Mouse (Mus musculus) forelimb bud, embryonic 11.5 days (tissue): ENCODE data around the gene Rab33b.

Experiments used
- DNase-seq: peaks from one replicate; pipeline ENCODE4 v3.0.0-alpha.2; 2012; ENCODE audit warnings: low read depth, low spot score

Gene Rab33b

DNA sequence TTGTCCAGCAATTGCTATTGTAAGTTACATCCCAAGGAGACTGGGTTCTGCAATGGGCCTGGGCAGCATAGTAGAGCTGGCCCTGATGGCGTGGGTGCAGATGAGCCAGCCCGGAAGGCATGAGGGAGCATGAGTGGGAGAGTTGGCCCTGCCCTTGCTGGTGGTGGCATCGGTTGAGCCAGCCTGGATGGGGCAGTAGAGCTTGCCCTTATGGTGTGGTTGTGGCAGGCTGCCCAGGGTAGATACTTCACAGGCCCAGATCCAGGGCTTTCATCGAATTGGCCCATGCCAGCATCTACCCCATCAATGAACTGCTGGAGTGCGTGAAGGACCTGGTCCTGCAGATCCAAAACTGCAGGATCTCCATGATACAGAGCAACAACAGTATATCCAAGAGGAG is 28.3 kb downstream of the Rab33b start:
- no peak for DNase-seq

DNA sequence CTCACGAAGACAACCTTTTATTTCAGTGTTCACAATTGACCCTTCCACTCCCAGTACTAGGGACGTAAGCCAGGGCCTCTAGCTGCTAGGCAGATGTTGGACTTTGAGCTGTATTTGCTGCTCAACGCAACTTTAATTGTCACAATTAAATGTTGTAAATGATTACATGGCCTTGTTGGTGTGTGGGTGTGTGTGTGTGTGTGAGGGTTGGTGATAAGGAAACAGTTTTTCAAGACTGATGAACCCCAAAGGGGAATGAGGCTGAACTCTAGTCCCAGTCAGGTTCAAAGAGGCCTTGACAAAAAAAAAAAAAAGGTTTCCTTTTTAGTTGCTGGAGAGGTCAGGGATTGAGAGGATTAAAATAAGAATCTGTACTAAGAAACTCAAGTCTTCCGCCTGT is 33.7 kb downstream of the Rab33b start:
- no peak for DNase-seq

DNA sequence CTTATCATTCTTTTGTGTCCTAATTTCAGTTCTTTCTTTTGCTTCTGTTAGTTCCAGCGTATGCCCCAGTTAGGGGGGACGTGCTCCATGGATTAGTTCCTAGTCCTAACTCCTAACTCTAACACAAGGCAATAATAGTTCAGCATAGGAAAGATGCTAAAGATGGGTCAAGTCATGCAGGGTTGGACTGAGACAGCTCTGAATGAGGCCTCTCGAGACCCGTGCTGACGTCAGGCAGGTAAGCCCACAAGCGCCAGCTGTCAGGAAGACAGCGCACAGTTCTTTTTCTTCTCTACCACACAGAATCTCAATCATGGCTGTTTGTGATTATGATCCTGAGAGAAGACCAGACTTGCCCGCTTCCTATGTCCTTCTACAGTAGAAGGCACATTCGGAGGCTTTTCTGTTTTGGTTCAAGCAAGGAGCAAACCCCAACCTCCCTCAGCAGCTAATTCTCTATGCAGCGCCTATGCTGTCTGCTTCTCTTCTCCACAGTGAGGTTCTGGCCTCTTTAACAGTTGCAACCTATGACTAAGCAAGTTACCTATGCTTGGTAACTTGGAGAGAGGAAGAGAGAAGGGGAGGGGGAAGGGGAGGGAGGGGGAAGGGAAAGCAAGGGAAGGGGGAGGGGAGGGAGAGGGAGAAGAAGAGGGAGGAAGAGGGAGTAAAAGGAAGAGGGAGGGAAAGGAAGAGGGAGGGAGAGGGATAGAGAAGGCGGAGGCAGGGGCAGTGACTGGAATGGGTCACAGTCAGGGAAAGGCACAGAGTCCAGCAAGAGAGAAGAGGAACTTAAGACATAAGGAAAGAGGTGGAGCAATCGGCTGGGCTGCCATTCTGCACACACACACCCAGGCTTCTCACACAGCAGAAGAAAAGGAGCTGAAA is 34.4 kb downstream of the Rab33b start:
- no peak for DNase-seq

DNA sequence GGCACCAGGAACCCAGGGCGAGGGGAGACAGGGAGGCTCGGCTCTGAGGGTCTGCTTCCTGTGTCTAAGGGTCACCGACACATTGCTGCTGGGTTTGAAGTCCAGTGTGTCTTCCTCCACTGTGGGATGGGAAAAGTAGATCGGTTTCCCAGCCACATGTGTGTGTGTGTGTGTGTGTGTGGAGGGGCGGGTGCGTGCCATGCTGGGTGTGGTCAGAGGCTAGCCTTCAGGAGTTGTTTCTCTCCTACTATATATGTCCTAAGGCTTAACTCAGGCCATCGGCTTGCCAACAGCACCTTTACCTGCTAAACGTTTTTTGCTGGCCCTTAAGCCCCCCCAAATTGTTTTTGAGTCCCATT is 35.0 kb downstream of the Rab33b start:
- no peak for DNase-seq

DNA sequence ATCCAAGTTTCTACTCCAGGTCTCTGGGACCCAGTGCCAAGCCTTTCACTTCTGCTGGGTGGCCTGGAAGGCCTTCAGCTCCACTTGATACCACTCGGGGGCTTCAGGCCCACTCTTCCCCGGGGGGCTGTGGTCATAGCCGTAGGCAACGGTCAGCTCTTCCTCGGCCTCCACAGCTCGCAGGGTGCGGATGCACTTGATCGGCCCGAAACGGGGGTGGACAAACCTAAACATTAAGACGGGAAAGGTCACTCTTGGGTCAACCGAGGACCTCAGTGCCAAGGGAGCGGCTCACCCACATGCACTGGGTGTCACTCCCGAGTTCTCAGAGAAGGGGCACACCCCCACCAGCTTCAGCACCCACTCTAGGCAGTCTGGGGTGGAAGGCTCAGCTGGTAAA is 37.5 kb downstream of the Rab33b start:
- no peak for DNase-seq

DNA sequence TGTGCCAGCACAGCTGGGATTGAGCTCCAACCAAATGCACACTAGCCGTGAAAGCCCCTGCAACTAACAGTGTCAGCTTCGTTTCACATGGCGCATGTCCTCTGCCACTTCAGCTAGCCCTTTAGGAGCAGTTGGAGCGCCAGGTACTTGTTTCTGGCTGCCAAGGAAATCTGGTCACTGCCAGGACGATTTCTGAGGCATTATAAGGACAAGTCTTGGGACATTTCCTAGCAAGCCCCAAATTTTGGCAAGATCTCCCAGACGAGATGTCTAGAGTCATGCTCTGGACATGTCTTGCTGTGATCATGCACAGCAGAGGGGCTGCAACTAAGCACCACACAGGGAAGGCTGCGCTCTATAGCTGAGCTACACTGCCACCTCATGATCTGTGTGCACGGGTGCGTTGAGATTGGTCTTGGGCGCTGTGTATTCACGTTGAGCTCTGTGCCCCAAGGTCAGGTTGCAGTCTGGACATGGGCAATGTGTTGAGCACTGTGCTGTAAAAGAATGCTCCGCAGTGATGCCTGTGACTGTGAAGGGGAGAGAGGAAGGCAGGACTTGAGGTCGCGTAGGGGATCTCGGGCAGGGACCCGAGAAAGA is 41.6 kb downstream of the Rab33b start:
- DNase-seq = no peak

DNA sequence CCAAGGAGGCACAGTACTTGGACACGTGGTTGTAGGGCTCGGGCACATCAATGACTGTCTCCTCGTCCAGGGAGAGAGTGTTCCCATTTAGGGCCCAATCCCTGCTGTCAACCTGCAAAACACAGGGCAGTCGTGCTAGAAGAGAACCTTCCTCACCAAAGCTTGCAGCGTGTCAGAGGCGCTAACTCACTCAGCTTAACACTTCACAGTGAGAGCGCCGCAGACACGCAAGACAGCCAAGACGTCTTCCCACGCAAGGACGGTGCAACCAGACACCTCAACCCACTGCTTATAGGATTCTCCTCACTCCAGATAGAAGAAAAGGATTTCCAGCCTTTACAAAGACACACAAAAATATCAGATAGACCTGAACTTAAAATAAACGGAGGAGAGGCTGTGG is 43.2 kb downstream of the Rab33b start:
- DNase-seq = no peak

DNA sequence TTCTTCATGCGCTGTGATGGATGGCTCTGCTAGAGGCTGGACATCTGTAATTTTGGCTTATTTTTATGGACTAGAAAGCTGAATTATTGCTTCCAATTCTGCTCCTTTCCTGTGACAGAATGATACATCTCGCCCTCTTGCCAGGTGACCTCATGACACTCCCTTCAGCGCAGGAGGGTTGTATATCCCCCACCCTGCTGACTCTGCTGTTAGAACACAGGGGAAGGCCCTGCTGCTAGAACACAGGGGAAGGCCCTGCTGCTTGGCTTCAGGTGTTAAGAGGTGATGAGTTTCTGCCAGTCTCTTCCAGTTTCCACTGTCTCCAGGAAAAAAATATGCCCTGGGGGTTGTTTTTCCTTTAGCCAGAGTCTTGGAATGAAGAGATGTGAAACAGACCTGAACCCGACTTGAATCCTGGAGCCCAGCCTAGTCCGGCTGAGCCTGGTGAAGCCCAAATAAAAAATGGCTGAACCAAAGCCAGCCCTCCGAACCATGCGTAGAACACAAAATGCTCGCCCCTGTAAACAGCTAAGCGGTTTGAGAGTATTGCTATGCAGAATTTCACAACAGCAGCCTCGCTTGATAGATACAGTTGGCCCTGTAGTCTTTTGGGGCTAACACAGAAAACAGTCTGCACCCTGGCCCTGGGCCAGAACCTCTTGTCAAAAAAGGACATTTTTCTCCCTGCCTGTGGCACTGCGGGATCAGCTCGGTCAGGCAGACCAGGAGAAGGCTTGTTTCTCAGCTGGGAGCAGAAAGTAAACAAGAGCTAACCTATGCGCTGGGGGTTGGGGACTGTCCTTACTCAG is 48.0 kb downstream of the Rab33b start:
- DNase-seq = no peak

DNA sequence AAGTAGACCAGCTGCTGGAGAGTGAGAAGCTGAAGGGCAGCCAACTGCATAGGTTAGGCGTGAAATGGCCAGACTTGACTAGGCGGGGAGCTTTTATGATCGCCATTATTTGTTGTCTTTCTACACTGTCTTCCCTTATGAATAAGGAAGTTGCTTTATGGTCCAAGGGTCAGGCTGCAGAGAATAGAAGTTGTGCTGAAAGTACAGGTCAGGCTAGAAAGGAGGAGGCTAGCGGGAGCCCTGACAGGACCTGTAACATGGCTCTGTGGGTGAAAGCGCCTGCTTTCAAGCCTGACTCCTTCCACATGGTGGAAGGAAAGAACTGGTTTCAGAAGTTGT is 48.5 kb downstream of the Rab33b start:
- no peak for DNase-seq

DNA sequence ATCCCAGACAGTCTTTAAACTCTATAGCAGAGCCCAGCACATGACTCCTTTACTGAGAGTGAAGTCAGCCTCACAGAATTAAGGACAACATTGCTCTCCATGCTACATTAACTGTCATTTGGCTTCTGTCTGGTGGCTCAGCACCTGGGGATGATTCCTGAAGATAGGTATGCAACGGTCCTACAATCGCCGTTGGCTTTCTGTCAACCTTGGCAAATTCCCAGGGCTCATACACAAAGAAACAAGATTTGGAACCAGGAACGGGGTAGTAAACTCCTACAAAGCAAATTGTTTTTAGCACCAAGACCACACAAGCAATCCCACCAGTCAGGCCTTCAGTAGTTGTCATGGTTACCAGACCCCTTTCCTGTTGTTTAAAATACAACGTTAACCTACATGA is 49.9 kb downstream of the Rab33b start:
- no peak for DNase-seq

DNA sequence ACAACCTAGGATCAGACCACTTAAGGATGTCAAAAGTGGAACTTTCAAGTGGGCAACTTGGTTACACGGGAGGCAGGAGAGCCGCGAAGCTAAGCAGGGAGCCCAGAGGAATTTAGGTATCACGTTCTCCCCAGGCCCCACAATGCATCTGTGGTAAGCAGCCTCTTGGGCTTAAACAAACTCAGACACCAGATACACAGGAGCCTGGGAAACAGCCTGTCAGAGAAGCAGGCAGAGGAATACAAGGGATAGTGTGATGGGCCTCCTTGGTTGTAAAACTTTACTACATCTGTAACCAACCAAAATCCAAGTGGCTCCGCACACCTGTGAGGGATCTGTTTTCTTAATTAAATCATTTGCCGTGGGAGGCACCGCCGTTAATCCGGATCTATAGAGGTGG is 50.3 kb downstream of the Rab33b start:
- no peak for DNase-seq

DNA sequence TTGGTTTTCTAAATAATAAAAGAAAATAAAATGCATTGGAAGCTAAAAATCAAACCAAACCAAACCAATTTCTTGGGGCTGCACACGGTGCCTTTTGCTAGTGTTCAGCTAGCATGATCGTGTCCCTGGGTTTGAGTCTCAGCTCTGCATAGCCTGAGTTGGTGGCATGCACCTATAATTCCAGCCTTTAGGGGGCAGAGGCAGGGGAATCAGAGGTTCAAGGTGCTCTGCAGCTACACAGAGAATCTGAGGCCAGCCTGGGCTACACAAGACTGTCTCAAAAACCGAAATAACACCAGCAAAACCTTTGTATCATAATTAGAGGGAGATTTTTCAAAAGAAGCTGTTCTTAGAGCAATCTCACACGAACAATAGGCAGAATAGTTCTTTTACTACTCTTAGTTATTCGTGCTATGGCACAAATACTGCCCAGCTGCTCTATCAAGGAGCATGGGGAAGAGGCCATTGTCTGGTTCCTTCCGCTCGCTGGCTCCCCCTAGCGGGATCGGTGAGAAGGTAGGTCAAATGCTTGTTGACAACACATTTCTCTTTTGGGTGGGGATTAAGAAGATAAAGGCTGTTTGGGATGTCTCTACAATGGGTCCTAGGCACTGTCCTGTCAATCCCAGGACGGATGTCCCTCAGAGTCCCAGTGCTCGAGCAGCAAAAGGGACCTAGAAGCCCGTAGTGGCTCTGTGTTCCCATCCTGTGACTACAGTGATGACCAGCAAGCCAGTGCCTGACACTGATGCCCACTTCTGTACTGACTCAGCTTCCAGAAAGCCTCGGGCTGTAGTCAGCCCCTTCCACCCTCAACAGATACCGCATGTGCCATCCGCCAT is 56.1 kb downstream of the Rab33b start:
- DNase-seq = peak; percentile 64

DNA sequence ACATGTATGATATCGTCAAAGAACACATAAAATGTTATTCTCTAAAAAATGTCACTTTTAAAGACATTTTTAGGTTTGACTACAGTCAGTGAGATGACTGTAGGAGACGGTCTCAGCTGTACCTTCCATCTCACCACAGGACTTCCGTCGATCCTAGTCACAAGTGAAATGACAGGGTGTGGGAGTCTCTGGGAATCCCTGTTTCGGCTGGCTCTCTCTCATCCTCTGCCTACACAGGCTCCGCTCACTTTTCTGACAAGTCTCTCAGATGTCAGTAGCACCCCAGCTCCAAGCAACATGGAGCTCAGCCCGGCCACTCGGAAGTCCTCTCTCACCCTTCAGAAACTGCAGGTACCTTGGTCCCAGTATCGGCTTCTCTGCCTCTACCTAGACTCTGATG is 56.9 kb downstream of the Rab33b start:
- no peak for DNase-seq

DNA sequence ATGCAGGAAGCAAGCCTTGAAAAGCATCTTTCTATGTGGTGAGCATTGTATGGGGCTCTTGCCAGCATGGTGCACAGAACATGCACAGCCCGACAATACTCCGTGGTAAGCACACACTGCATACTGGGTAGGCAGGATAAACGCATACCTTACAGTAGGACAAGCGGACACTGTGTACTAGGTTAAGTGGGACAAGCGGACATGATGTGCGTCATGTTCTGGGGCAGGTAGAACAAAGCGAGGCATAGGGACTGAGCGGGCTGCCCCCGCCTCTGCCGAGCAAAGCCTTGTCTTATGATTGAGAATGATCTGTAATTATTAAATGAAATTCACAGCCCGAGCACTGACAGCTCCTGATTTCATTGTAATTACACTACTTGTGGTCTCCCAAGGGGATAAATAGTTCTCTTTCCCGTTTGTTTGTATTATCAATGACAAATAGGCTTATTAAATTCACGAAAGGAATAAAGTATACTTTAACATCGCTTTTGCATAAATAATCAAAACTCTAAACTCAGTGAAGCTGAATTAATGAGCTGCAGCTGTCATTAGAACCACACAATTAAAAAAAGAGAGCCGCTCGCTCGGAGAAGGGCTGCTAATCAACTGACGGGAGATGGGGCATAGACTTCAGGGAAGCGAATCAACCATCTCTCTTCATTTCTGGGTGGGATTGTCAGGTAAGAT is 60.9 kb downstream of the Rab33b start:
- no peak for DNase-seq
